Mouse (Mus musculus) thymus, postnatal 10 days (tissue): ENCODE results near the gene Dyrk3.
"Not testable (repeated sequence)": the region's sequence is repeated elsewhere in the genome, so short reads cannot be mapped to it uniquely, and the experiment has no call there.

Source experiments
- DNase-seq, 2 experiments: peaks; one replicate each; pipeline ENCODE4 v3.0.0; 2021; ENCODE audit warnings: low spot score in 2 of 2

Gene Dyrk3

GRCm38 (mm10) chr1:131138191-131139016 is at the start of gene Dyrk3:
Gene Dyrk3, minus strand, starts transcription at chr1:131138340.
- peak; percentile 76 to 86 for DNase-seq

DNA sequence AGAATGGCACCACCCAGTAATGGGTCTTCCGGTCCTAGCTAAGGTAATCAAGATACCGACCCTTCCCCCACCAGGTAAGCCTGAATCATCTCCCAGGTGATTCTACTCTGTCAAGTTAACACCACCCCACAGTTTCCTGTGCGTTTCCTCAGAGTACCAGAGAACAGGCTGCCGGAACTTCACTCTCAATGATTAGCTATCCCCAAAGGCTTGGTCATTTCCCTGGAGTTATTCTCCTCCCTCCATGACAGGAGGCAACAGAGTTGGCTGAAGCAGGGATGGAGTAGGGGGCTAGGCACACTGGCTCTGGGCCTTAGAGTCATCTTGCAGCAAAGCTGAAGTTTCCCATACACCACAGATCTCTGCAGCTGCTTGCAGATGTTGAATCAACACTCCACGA is 49.7 kb upstream of the Dyrk3 start:
- no peak for DNase-seq

GRCm38 (mm10) chr1:131186995-131187394 is 48.9 kb upstream of the Dyrk3 start:
- no peak for DNase-seq

- no peak for DNase-seq
Measured at GRCm38 (mm10) chr1:131185821-131186506, 47.8 kb upstream of the Dyrk3 start.

DNA sequence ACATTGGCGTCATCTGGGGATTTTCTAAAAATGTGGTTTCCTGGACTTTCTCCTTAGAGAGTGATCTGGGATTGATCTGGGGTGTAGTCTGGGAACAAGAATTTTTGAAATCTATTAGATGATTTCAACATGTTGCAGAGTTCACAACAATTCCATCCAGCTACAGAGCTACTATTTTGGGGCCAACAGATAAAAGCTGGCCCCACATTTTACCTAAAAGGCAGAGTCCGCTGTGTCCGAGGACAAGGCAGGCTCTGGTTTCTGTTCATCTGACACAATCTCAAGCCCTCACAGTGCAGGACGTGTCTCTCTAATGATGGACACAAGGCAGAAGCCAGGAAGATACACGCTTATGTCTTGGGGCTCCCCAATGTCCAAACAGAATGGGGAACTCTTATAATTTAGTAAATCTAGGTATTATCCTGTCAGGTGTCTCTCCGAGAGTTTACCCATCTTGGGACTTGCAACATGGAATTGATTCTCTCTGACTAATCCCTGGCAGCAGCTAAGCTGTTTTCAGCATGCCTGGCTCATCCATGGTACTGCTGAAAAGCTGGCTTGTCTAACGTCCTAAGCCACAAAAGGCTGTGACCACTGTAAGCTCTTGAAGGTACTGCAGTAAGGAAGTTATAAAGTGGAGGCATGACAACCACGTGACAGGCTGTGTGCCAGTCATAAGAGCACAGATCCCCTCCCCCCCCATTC is 47.0 kb upstream of the Dyrk3 start:
- no peak for DNase-seq

GRCm38 (mm10) chr1:131184253-131184955 is 46.3 kb upstream of the Dyrk3 start:
- no peak for DNase-seq

- no peak for DNase-seq
Measured at GRCm38 (mm10) chr1:131183201-131183600, 45.1 kb upstream of the Dyrk3 start.

DNA sequence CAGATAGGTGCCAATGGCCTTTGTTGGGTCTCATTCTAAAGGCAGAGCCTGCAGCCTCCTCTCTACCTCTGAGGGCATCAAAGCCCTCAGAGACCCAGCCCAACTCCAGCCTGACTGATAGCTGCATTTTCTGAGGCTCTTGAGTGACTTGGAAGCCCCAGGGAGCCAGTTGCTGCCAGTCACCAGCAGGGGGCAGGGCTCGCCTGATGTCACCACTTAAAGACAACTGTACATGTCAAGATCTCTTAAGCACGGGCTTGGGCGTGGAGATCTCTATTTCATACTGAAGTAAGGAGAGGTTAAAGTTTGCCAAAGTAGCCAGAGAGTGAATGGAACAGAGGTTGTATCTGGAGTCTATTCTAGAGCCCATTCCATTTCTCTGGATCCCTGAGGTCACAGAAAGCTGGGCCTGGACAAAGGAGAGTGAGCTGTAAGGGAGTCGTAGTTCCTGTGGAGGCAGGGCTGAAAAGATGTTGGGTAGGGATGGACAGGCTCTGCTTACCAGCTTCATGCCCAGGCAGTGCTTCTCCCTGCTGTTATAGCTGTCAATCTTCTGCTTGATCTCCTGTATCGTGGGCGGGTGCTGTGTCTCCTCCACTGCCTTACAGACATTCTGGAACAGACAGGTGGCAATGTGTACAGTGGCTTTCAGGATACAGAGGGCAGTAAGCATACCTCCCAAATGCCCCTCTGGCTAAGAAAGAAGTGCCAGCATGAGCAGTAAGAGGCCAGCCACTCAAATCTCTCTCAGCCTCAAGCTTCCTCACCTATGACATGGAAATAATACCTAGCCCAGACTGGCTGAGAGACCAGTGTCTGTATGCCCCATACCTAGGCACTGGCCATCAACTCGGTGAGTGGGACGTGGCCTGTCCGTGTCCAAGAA is 43.7 kb upstream of the Dyrk3 start:
- peak; percentile 71 to 86 for DNase-seq

GRCm38 (mm10) chr1:131180386-131180785 is 42.2 kb upstream of the Dyrk3 start:
- no peak for DNase-seq

- no peak for DNase-seq
Measured at GRCm38 (mm10) chr1:131178083-131178482, 39.9 kb upstream of the Dyrk3 start.

- DNase-seq: no peak
Measured at GRCm38 (mm10) chr1:131177249-131177648, 39.1 kb upstream of the Dyrk3 start.

DNA sequence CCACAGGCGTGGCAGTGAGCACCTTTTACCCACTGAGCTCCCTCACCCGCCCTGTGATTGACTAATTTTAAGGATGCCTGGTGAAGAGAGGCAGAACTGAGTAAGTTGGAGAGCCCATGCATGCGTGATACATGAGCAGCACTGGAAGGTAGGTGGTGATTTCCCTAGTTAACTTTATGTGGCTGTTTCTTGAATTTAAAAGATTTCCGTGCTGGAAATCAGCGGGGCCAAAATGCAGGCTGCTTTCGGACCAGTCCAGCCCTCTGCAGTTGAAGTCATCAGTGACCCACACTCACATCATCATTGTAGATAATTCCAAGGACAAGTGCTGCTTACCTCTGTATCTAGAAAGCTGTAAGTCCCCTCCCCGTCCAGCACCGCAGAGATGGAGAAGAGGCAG is 37.7 kb upstream of the Dyrk3 start:
- no peak for DNase-seq

DNA sequence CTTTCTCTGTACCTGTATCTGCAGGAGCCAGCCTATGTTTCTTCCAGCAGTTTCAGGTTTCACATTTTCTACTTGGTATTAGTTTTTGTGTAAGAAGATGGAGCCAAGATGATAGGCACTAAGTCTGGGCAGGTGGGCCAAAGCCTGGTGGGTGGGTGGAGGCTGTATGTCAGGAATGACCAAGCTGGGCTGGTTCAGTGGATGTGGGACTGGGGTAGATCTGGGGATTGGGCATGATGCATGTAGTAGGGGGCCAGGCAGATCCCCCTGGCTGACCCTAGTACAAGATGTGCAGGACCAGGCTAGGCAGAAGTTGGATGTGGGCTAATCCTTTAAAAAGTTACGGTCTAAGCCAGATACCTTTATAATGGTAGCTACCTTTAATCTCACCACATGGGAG is 37.0 kb upstream of the Dyrk3 start:
- DNase-seq: no peak

GRCm38 (mm10) chr1:131174299-131174861 is 36.2 kb upstream of the Dyrk3 start:
- DNase-seq: no peak

GRCm38 (mm10) chr1:131173809-131174208 is 35.7 kb upstream of the Dyrk3 start:
- no peak for DNase-seq

DNA sequence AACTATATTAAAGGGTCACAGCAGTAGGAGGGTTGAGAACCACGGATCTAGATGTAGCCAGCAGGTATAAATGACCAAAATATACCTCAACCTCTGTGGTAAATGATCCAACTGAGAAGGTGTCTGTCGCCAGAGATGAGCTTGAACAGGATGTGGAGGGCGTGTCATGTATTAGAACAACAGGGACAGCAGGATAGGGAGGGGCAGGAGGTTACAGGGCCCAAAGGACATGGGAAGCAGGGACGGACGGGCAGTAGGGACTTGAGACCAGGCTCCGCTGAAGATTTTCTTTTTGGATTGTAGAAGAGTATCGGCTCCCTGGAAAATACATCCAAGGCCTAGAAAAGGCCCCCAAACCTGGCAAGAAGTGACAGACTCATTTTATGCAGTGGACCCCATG is 34.9 kb upstream of the Dyrk3 start:
- no peak for DNase-seq

GRCm38 (mm10) chr1:131167612-131168011 is 29.5 kb upstream of the Dyrk3 start:
- DNase-seq: no peak

DNA sequence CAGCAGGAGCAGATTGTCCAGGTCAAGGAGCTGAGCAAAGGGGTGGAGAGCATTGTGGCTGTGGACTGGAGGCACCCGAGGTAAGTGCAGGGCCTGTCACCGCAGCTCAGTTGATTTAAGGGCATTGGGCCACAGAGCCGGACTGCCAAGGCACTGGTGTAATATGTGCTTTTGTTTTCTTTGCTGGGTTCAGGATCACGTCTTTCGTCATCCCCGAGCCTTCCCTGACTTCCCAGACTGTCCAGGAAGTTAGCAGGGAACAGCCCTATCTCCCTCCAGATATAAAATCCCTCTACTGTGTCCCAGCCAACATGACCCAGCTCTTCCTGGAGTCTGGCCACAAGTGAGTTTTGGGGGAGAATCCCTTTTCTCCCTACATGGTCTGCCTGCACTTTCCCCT is 26.3 kb upstream of the Dyrk3 start:
- DNase-seq: no peak

GRCm38 (mm10) chr1:131161091-131161490 is 23.0 kb upstream of the Dyrk3 start:
- no peak for DNase-seq

GRCm38 (mm10) chr1:131159573-131160327 is 21.6 kb upstream of the Dyrk3 start:
- not testable (repeated sequence) for DNase-seq
